Mouse (Mus musculus) hindbrain, embryonic 16.5 days (tissue): Measurements from ENCODE around the gene Rho. TPM values are rescaled to one million over a fixed set of nuclear protein-coding genes. Genes with fewer than 3 reads are reported as not detected.

ENCODE experiments used
- ATAC-seq: fragments of 200-750 bp; cut with Nextera tagmentation; 2 replicates; pipeline ENCODE4 v1.8.0; 2017; ENCODE audit warnings: moderate TSS enrichment, moderate library complexity
- H3K27ac ChIP-seq: fragments of 300-500 bp; sonication (generic); 2 replicates; pipeline ENCODE4 v1.5.1; 2014; ENCODE audit warnings: low read depth, mild to moderate bottlenecking, control low read depth, low read length, moderate library complexity
- H3K27me3 ChIP-seq: fragments of 300-500 bp; sonication (generic); replicated peaks from 2 replicates; pipeline ENCODE4 v1.6.1; 2014; ENCODE audit warnings: low read length; ENCODE audit not compliant: control insufficient read depth, insufficient read depth
- H3K36me3 ChIP-seq: fragments of 300-500 bp; sonication (generic); 2 replicates; pipeline ENCODE4 v1.6.1; 2014; ENCODE audit warnings: mild to moderate bottlenecking, low read length, moderate library complexity, mixed read lengths; ENCODE audit not compliant: control insufficient read depth, insufficient read depth
- H3K4me1 ChIP-seq: fragments of 300-500 bp; sonication (generic); 2 replicates; pipeline ENCODE4 v1.6.1; 2014; ENCODE audit warnings: low read depth, low read length; ENCODE audit not compliant: control insufficient read depth, insufficient read depth
- H3K4me2 ChIP-seq: fragments of 300-500 bp; sonication (generic); 2 replicates; pipeline ENCODE4 v1.6.1; 2014; ENCODE audit warnings: mild to moderate bottlenecking, low read length, control low read depth, moderate library complexity
- H3K4me3 ChIP-seq: fragments of 300-500 bp; sonication (generic); 2 replicates; pipeline ENCODE4 v1.5.1; 2014; ENCODE audit warnings: mild to moderate bottlenecking, low read length, control low read depth, moderate library complexity
- H3K9ac ChIP-seq: fragments of 300-500 bp; sonication (generic); 2 replicates; pipeline ENCODE4 v1.6.1; 2014; ENCODE audit warnings: low read depth, mild to moderate bottlenecking, control low read depth, low read length, moderate library complexity
- H3K9me3 ChIP-seq: fragments of 300-500 bp; sonication (generic); 2 replicates; pipeline ENCODE4 v1.6.1; 2014; ENCODE audit warnings: mild to moderate bottlenecking, low read length, moderate library complexity; ENCODE audit not compliant: control insufficient read depth
- WGBS: fragments of 180-500 bp; shearing (Covaris S2); extraction: QIAGEN DNeasy Blood & Tissue Kit; methylation state at CpG from one replicate; pipeline ENCODE4 v1.1.7; 2014; 5-methylcytosine and 5-hydroxymethylcytosine counted together
- polyA plus RNA-seq: library from polyadenylated mRNA; unstranded; fragments of >200 nt; fragmentation: Nextera tagmentation; extraction: Ambion mirVana; gene quantifications from 2 replicates; pipeline ENCODE4 v1.2.1, GENCODE M21; 2015

The Rho gene
- polyA plus RNA-seq, 1 experiment from 2014 or later, result 0.50 TPM

DNA sequence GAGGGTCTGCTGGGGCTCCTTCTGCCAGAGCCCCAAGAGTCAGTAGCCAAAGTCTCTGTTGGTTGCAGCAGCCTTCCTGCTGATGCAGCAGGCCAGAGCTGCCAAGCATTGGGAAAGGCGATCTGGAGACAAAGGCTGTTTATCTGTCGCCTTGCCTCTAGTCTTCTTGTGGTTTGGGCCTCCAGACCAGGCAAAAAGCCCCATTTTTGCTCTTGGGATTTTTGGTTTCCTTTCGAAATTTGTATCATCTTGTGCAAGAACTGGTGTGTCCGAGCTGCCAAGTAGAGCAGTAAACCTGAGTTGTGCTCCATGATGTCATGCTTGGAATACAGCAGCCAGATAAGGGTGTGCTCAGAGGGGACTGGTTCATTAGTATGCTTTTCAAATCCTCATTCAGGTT is 34.4 kb upstream of the Rho start:
- 69% methylated on average over 4 of the region's 4 CpGs for WGBS
- Histone ChIP-seq H3K36me3 (peaks cover 8% of the 10 kb centered on the region), H3K27ac (no peak overlapping the region), H3K4me3 (no peak overlapping the region), H3K9me3 (no peaks in the 10 kb centered on the region), H3K9ac (no peak overlapping the region), H3K27me3 (no peaks in the 10 kb centered on the region), H3K4me1 (peaks cover 7% of the 10 kb centered on the region), H3K4me2 (no peak overlapping the region)
- no peak for ATAC-seq

GRCm38 (mm10) chr6:115897926-115898520 is 33.5 kb upstream of the Rho start:
- H3K27me3 ChIP-seq, result no peaks in the 10 kb centered on the region
- no peak overlapping the region for H3K27ac ChIP-seq
- H3K4me3 ChIP-seq, result no peak overlapping the region
- no peak overlapping the region for H3K9ac ChIP-seq
- no peaks in the 10 kb centered on the region for H3K9me3 ChIP-seq
- ATAC-seq, result no peak
- peaks cover 11% of the 10 kb centered on the region for H3K36me3 ChIP-seq
- WGBS, result 88% methylated on average over 7 of the region's 7 CpGs
- H3K4me1 ChIP-seq, result peaks cover 2% of the 10 kb centered on the region; the same call in 1 of the 2 replicates
- no peak overlapping the region for H3K4me2 ChIP-seq

DNA sequence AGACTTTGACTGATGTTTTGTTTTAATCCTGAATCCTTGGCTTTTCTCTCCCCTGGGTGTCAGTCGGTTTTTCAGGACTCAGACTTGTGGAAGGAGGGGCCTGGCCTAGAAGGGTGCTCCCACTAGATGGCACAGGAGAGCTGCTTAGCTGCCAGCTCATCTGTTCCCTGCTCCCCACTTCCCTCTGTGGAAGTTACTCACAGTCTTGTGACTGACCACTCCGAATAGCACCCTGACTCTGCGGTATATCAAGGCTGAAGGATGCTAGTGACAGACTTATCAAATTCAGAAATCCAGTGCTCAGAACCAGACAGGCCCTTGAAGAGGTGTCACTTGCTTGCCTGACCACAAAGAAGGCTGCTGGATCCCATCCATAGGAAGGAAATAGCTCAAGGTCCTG is 30.5 kb upstream of the Rho start:
- H3K27ac ChIP-seq, result no peak overlapping the region
- peaks cover 5% of the 10 kb centered on the region for H3K36me3 ChIP-seq
- H3K9ac ChIP-seq, result no peak overlapping the region
- WGBS, result 29% methylated on average over 3 of the region's 3 CpGs
- H3K4me3 ChIP-seq, result no peak overlapping the region
- ATAC-seq, result peak; percentile 81
- H3K27me3 ChIP-seq, result no peaks in the 10 kb centered on the region
- H3K4me2 ChIP-seq, result no peak overlapping the region
- no peaks in the 10 kb centered on the region for H3K9me3 ChIP-seq
- peaks cover 2% of the 10 kb centered on the region; the same call in 1 of the 2 replicates for H3K4me1 ChIP-seq

DNA sequence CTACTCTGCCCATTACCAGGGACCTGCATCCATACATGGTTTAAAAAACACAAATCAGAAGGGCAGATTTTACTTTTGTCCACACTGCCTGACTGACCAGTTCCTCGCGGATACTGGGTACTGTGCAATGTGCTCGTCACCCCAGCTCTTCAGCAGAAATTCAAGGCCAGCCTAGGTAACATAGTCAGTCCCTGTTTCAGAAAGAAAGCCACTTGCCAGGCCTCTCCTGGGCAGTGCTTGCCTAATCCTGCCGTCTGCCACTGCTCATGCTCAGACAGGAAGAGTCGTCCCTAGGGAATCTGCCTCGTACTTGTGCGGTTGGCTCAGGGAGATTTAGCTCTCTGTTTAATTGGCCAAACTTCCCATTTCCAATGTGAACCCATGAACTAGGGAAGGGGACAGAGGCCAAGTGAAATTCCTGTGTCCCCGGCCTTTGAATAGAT is 30.0 kb upstream of the Rho start:
- Histone ChIP-seq H3K9me3 (no peaks in the 10 kb centered on the region), H3K36me3 (peaks cover 5% of the 10 kb centered on the region), H3K27me3 (no peaks in the 10 kb centered on the region), H3K4me1 (peaks cover 2% of the 10 kb centered on the region; the same call in 1 of the 2 replicates), H3K4me3 (no peak overlapping the region), H3K27ac (no peak overlapping the region), H3K9ac (no peak overlapping the region), H3K4me2 (no peak overlapping the region)
- 0 out of 2 replicates have a peak, but pooled peaks have one; percentile 38 for ATAC-seq
- WGBS, result 69% methylated on average over 8 of the region's 8 CpGs

GRCm38 (mm10) chr6:115902545-115902944 is 29.0 kb upstream of the Rho start:
- WGBS, result 82% methylated on average over 3 of the region's 3 CpGs
- Histone ChIP-seq H3K4me2 (no peak overlapping the region), H3K9me3 (no peaks in the 10 kb centered on the region), H3K9ac (no peak overlapping the region; the same call in 1 of the 2 replicates), H3K4me3 (no peak overlapping the region), H3K36me3 (peaks cover 5% of the 10 kb centered on the region), H3K27me3 (no peaks in the 10 kb centered on the region), H3K4me1 (peaks cover 2% of the 10 kb centered on the region; the same call in 1 of the 2 replicates), H3K27ac (no peak overlapping the region)
- ATAC-seq, result no peak

GRCm38 (mm10) chr6:115905568-115905967 is 26.0 kb upstream of the Rho start:
- no peak for ATAC-seq

GRCm38 (mm10) chr6:115906455-115906854 is 25.1 kb upstream of the Rho start:
- no peaks in the 10 kb centered on the region for H3K27me3 ChIP-seq
- peaks cover 1% of the 10 kb centered on the region; the same call in 1 of the 2 replicates for H3K4me1 ChIP-seq
- H3K36me3 ChIP-seq, result peaks cover 3% of the 10 kb centered on the region; the same call in 1 of the 2 replicates
- H3K27ac ChIP-seq, result no peak overlapping the region
- H3K9me3 ChIP-seq, result no peaks in the 10 kb centered on the region
- no peak overlapping the region for H3K4me2 ChIP-seq
- 81% methylated on average over 1 of the region's 1 CpGs for WGBS
- no peak overlapping the region for H3K4me3 ChIP-seq
- no peak overlapping the region for H3K9ac ChIP-seq
- no peak for ATAC-seq

More at GRCm38 (mm10) chr6:115905568-115905967, 26.0 kb upstream of the Rho start:
- H3K27ac ChIP-seq, result no peak overlapping the region
- H3K4me3 ChIP-seq, result no peak overlapping the region
- no peak overlapping the region for H3K9ac ChIP-seq
- 93% methylated on average over 6 of the region's 6 CpGs for WGBS
- H3K4me2 ChIP-seq, result no peak overlapping the region
- no peaks in the 10 kb centered on the region for H3K9me3 ChIP-seq
- H3K36me3 ChIP-seq, result peaks cover 3% of the 10 kb centered on the region; the same call in 1 of the 2 replicates
- no peaks in the 10 kb centered on the region for H3K27me3 ChIP-seq
- peaks cover 2% of the 10 kb centered on the region; the same call in 1 of the 2 replicates for H3K4me1 ChIP-seq

- H3K4me1 ChIP-seq, result no peaks in the 10 kb centered on the region
These were observed 24.7 kb upstream of the Rho start for GRCm38 (mm10) chr6:115906871-115907270.

DNA sequence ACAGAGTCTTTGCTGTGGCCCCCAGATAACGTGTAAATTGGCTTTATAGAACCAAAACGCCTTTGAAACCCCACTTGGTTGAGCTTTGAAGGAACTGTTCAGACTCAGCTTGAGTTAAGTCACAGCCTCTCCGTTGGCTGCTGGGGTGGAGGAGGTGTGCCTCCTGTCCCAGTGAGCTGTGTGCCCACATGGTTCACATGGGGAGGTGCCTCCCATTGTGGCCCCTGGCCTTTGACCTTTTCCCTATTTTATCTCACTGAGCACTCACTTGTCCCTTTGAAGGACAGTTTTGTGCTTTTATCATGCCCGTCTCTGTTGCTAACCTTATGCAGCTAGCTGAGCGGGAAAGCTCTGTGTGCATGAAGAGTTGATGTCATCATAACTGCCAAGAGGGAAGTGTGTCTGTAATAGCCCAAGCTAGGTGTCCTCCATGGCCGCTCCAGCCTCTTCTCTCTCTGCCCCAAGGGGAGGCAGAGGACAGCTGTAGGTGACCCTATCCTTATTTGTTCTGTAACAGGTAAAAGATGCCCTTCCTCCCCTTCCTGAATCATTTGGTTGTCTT is 23.0 kb upstream of the Rho start:
- H3K27ac ChIP-seq, result no peak overlapping the region
- no peak overlapping the region for H3K9ac ChIP-seq
- WGBS, result 37% methylated on average over 6 of the region's 6 CpGs
- no peaks in the 10 kb centered on the region for H3K27me3 ChIP-seq
- H3K4me2 ChIP-seq, result no peak overlapping the region
- no peaks in the 10 kb centered on the region for H3K4me1 ChIP-seq
- H3K9me3 ChIP-seq, result no peaks in the 10 kb centered on the region
- H3K4me3 ChIP-seq, result no peak overlapping the region
- ATAC-seq, result no peak
- no peaks in the 10 kb centered on the region for H3K36me3 ChIP-seq

More at GRCm38 (mm10) chr6:115906871-115907270, 24.7 kb upstream of the Rho start:
- H3K27ac ChIP-seq, result no peak overlapping the region
- H3K9me3 ChIP-seq, result no peaks in the 10 kb centered on the region
- H3K36me3 ChIP-seq, result peaks cover 3% of the 10 kb centered on the region; the same call in 1 of the 2 replicates
- ATAC-seq, result no peak
- no peak overlapping the region for H3K4me2 ChIP-seq
- H3K27me3 ChIP-seq, result no peaks in the 10 kb centered on the region
- WGBS, result 92% methylated on average over 2 of the region's 2 CpGs
- no peak overlapping the region for H3K9ac ChIP-seq
- no peak overlapping the region for H3K4me3 ChIP-seq
